Mouse (Mus musculus) G1E (cell line): ENCODE results near the gene Ldlrap1. TPM values are rescaled to one million over a fixed set of nuclear protein-coding genes. Genes with fewer than 3 reads are reported as not detected.

Source experiments
- ATAC-seq: 2 replicates; pipeline ENCODE4 v1.8.0; 2016; ENCODE audit warnings: mild to moderate bottlenecking; ENCODE audit not compliant: insufficient number of reproducible peaks, poor library complexity, low FRiP score, severe bottlenecking; ENCODE audit errors: extremely low read depth
- DNase-seq: peaks from one replicate; pipeline ENCODE4 v3.0.0; 2012; ENCODE audit warnings: low spot score
- H3K27me3 ChIP-seq: 2 replicates; pipeline ENCODE4 v1.6.1; 2012; ENCODE audit warnings: mild to moderate bottlenecking, low read length, inconsistent platforms; ENCODE audit not compliant: insufficient read depth
- H3K36me3 ChIP-seq: replicated peaks from 2 replicates; pipeline ENCODE3; 2012; ENCODE audit warnings: mild to moderate bottlenecking, inconsistent platforms
- H3K4me1 ChIP-seq: 2 replicates; pipeline ENCODE4 v1.6.1; 2012; ENCODE audit warnings: low read depth, low read length, inconsistent platforms, mixed read lengths; ENCODE audit not compliant: insufficient read depth
- H3K4me3 ChIP-seq: 2 replicates; pipeline ENCODE4 v1.5.1; 2012; ENCODE audit warnings: low read depth, mild to moderate bottlenecking, inconsistent platforms, low read length, moderate library complexity, mixed read lengths
- H3K9me3 ChIP-seq: replicated peaks from 2 replicates; pipeline ENCODE4 v1.6.1; 2012; ENCODE audit warnings: inconsistent platforms
- CTCF ChIP-seq: IDR thresholded peaks from 2 replicates; pipeline ENCODE4 v1.5.1; 2012; ENCODE audit warnings: low read depth, low read length, inconsistent platforms, mixed read lengths
- GATA1 ChIP-seq: IDR thresholded peaks from 2 replicates; pipeline ENCODE4 v1.6.1; 2012; ENCODE audit warnings: borderline replicate concordance, low read length, inconsistent platforms, mixed read lengths
- GATA2 ChIP-seq: IDR thresholded peaks from 2 replicates; pipeline ENCODE4 v1.6.1; 2012; ENCODE audit warnings: low read depth, low read length, inconsistent platforms, borderline replicate concordance
- POLR2AphosphoS5 ChIP-seq: IDR thresholded peaks from 2 replicates; pipeline ENCODE4 v1.6.1; 2012; ENCODE audit warnings: low read depth, low read length, inconsistent platforms; ENCODE audit not compliant: insufficient replicate concordance
- TAL1 ChIP-seq: conservative IDR thresholded peaks from 2 replicates; pipeline ENCODE4 v1.6.1; 2012; ENCODE audit warnings: low read depth, low read length, inconsistent platforms, mixed read lengths
- polyA plus RNA-seq: library from polyadenylated mRNA; stranded (reverse); fragments of >175 nt; gene quantifications from 2 replicates; pipeline ENCODE4 v1.2.3, GENCODE M21; 2012
- total RNA-seq, 2 experiments: library from RNA; stranded (forward) in 1 of 2; stranded (reverse) in 1 of 2; fragments of 200-1000 nt in 1 of 2; fragments of >200 nt in 1 of 2; fragmentation: Nextera tagmentation in 1 of 2; gene quantifications; 2 replicates each; pipeline ENCODE4 v1.2.3; 2014 to 2017

The Ldlrap1 gene
- total and polyA plus RNA-seq, 3 experiments: 9.4 to 23.3 (median 14.6) TPM

DNA sequence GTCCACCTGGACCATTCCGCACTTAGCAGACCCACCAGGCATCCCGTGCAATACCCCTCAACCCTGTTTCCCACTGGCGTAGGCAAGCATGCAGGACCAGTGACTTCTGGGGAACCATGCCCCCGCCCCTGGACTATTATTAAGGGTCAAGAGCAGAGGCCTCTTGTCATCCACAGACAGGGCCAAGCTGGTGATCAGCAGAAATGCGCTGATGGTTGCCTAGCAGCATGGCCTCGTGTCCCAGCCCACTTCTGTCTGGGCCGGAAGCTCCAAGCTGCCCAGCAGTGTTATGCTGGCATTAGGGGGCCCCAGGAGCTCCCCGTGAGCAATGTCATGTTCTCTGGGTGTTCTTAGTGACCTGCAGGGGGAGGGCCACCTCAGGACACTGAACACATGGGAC is 25.9 kb downstream of the Ldlrap1 start:
- Histone ChIP-seq H3K36me3 (peaks cover 94% of the 10 kb centered on the region), H3K4me3 (no peak overlapping the region), H3K9me3 (no peaks in the 10 kb centered on the region), H3K27me3 (no peaks in the 10 kb centered on the region), H3K4me1 (peaks cover 12% of the 10 kb centered on the region)
- DNase-seq (no peak), ATAC-seq (no peak)
- TF ChIP-seq TAL1 (no peak), GATA1 (no peak), CTCF (no peak), GATA2 (no peak), POLR2AphosphoS5 (no peak)

DNA sequence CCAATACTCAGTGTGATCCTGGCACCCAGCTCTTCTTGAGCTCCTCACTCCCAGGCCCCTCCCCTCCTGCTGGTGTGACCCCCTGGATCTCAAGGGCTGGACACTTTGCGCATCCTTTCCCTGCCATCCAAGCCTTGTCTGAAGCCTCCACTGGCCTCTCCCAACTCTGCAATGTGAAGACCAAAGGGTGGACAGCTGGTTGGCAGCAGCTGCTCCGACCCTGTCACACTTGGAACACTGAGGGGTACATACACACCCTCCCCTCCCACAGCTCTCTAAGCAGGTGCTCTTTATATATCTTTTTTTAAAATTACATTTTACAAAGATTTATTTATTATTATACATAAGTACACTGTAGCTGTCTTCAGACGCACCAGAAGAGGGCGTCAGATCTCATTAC is 27.6 kb downstream of the Ldlrap1 start:
- TF ChIP-seq POLR2AphosphoS5: no peak
- no peak for TF ChIP-seq GATA2
- TF ChIP-seq TAL1: no peak
- no peak for TF ChIP-seq GATA1
- TF ChIP-seq CTCF: no peak
- ATAC-seq (no peak), DNase-seq (no peak)
- Histone ChIP-seq H3K9me3 (no peaks in the 10 kb centered on the region), H3K36me3 (peaks cover 88% of the 10 kb centered on the region), H3K4me3 (no peak overlapping the region), H3K27me3 (no peaks in the 10 kb centered on the region), H3K4me1 (no peaks in the 10 kb centered on the region; the same call in none of the 2 replicates)

- Histone ChIP-seq H3K9me3 (no peaks in the 10 kb centered on the region), H3K4me1 (peaks cover 4% of the 10 kb centered on the region), H3K4me3 (no peak overlapping the region), H3K27me3 (no peaks in the 10 kb centered on the region), H3K36me3 (peaks cover 84% of the 10 kb centered on the region)
- no peak for ATAC-seq
- no peak for TF ChIP-seq GATA2
- TF ChIP-seq POLR2AphosphoS5: no peak
- TF ChIP-seq TAL1: no peak
- TF ChIP-seq CTCF: no peak
- TF ChIP-seq GATA1: no peak
- no peak for DNase-seq
These were observed 28.3 kb downstream of the Ldlrap1 start for GRCm38 (mm10) chr4:134739530-134739929.

- DNase-seq (no peak), ATAC-seq (no peak)
- Histone ChIP-seq H3K36me3 (peaks cover 63% of the 10 kb centered on the region), H3K4me1 (peaks cover 11% of the 10 kb centered on the region), H3K27me3 (peaks cover 5% of the 10 kb centered on the region; the same call in 1 of the 2 replicates), H3K9me3 (no peaks in the 10 kb centered on the region), H3K4me3 (no peak overlapping the region)
- no peak for TF ChIP-seq TAL1
- TF ChIP-seq GATA1: no peak
- no peak for TF ChIP-seq GATA2
- TF ChIP-seq CTCF: no peak
- no peak for TF ChIP-seq POLR2AphosphoS5
These were observed 30.4 kb downstream of the Ldlrap1 start for GRCm38 (mm10) chr4:134737365-134737910.

GRCm38 (mm10) chr4:134736147-134736546 is 31.7 kb downstream of the Ldlrap1 start:
- no peaks in the 10 kb centered on the region for H3K9me3 ChIP-seq
- peaks cover 50% of the 10 kb centered on the region for H3K36me3 ChIP-seq
- peaks cover 9% of the 10 kb centered on the region; the same call in 1 of the 2 replicates for H3K27me3 ChIP-seq
- peaks cover 11% of the 10 kb centered on the region for H3K4me1 ChIP-seq
- no peak for ATAC-seq
- H3K4me3 ChIP-seq: no peak overlapping the region
- no peak for TF ChIP-seq POLR2AphosphoS5
- TF ChIP-seq TAL1: no peak
- no peak for TF ChIP-seq GATA1
- no peak for TF ChIP-seq CTCF
- TF ChIP-seq GATA2: no peak
- no peak for DNase-seq

DNA sequence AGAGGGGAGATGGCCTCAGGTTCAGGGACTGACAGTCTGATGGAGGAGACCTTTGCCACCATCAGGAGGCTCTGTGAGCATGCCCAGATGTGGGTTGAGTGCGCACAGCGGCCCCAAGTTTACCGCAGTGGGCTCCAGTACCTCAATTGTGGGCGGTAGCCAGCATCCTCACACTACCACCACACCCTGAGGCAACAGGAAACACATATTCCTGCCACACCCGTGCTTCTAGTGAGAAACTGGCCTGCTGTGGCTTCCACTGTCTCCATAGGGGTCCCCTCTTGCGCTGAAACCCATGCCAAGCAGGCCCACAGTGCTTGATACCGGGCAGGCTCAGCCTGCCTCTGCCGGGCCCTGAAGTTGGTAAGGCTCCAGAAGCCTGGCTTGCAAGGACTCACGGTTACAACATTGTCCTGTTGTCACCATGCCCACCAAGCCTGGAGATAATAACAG is 33.2 kb downstream of the Ldlrap1 start:
- Histone ChIP-seq H3K4me3 (no peak overlapping the region; the same call in 1 of the 2 replicates), H3K4me1 (peaks cover 11% of the 10 kb centered on the region), H3K27me3 (peaks cover 15% of the 10 kb centered on the region; the same call in 1 of the 2 replicates), H3K9me3 (no peaks in the 10 kb centered on the region), H3K36me3 (peaks cover 37% of the 10 kb centered on the region)
- DNase-seq (no peak), ATAC-seq (no peak)
- TF ChIP-seq GATA2 (no peak), POLR2AphosphoS5 (no peak), CTCF (no peak), TAL1 (no peak), GATA1 (no peak)
